Mouse (Mus musculus): ENCODE data around the gene Ube2s. TPM values are rescaled to one million over a fixed set of nuclear protein-coding genes. Genes with fewer than 3 reads are reported as not detected.

Gene Ube2s
- total RNA-seq, 2 experiments from 2014 or later: 97.4 to 167 TPM

Other genes starting within 250 kb of the Ube2s start
Only the 30 nearest of the 32 such genes appear.
- 0.96 TPM in 1 of 2 replicates, not detected in the other for gene Ptprh, start 208.5 kb downstream of the Ube2s start, total RNA-seq (2015; ENCODE audit: low replicate concordance)
- gene Ptprh, start 208.5 kb downstream of the Ube2s start, total RNA-seq (2017; ENCODE audit: low replicate concordance): 1.4 and 1.7 TPM in 2 replicates
- gene Tmem86b, start 181.2 kb downstream of the Ube2s start, total RNA-seq (2015; ENCODE audit: low replicate concordance): 37.3 and 72.3 TPM in 2 replicates
- gene Tmem86b, start 181.2 kb downstream of the Ube2s start, total RNA-seq (2017; ENCODE audit: low replicate concordance): 53.4 and 88.6 TPM in 2 replicates
- 31.6 and 45.3 TPM in 2 replicates for gene Ppp6r1, start 153.6 kb downstream of the Ube2s start, total RNA-seq (2015; ENCODE audit: low replicate concordance)
- gene Ppp6r1, start 153.6 kb downstream of the Ube2s start, total RNA-seq (2017; ENCODE audit: low replicate concordance): 37.3 and 47.0 TPM in 2 replicates
- gene Hspbp1, start 127.5 kb downstream of the Ube2s start, total RNA-seq (2015; ENCODE audit: low replicate concordance): 5.0 and 8.3 TPM in 2 replicates
- gene Hspbp1, start 127.5 kb downstream of the Ube2s start, total RNA-seq (2017; ENCODE audit: low replicate concordance): 3.1 and 9.1 TPM in 2 replicates
- gene Brsk1, start 122.0 kb downstream of the Ube2s start, total RNA-seq (2015; ENCODE audit: low replicate concordance): not detected in 2 replicates
- gene Brsk1, start 122.0 kb downstream of the Ube2s start, total RNA-seq (2017; ENCODE audit: low replicate concordance): not detected in 2 replicates
- gene Tmem150b, start 87.3 kb downstream of the Ube2s start, total RNA-seq (2015; ENCODE audit: low replicate concordance): 1.7 and 6.7 TPM in 2 replicates
- 2.1 and 2.7 TPM in 2 replicates for gene Tmem150b, start 87.3 kb downstream of the Ube2s start, total RNA-seq (2017; ENCODE audit: low replicate concordance)
- gene Kmt5c, start 72.5 kb downstream of the Ube2s start, total RNA-seq (2015; ENCODE audit: low replicate concordance): 11.3 and 15.9 TPM in 2 replicates
- 32.0 and 42.2 TPM in 2 replicates for gene Kmt5c, start 72.5 kb downstream of the Ube2s start, total RNA-seq (2017; ENCODE audit: low replicate concordance)
- gene Cox6b2, start 59.5 kb downstream of the Ube2s start, total RNA-seq (2015; ENCODE audit: low replicate concordance): 33.2 and 44.4 TPM in 2 replicates
- gene Cox6b2, start 59.5 kb downstream of the Ube2s start, total RNA-seq (2017; ENCODE audit: low replicate concordance): 18.8 and 22.3 TPM in 2 replicates
- gene Fam71e2, start 41.3 kb downstream of the Ube2s start, total RNA-seq (2015; ENCODE audit: low replicate concordance): not detected in 2 replicates
- gene Fam71e2, start 41.3 kb downstream of the Ube2s start, total RNA-seq (2017; ENCODE audit: low replicate concordance): not detected in 2 replicates
- gene Il11, start 29.7 kb downstream of the Ube2s start, total RNA-seq (2015; ENCODE audit: low replicate concordance): not detected in 2 replicates
- not detected in 2 replicates for gene Il11, start 29.7 kb downstream of the Ube2s start, total RNA-seq (2017; ENCODE audit: low replicate concordance)
- not detected in 2 replicates for gene Tmem190, start 29.7 kb downstream of the Ube2s start, total RNA-seq (2015; ENCODE audit: low replicate concordance)
- not detected in 2 replicates for gene Tmem190, start 29.7 kb downstream of the Ube2s start, total RNA-seq (2017; ENCODE audit: low replicate concordance)
- 4.0 and 7.5 TPM in 2 replicates for gene Tmem238, start 22.9 kb downstream of the Ube2s start, total RNA-seq (2015; ENCODE audit: low replicate concordance)
- gene Tmem238, start 22.9 kb downstream of the Ube2s start, total RNA-seq (2017; ENCODE audit: low replicate concordance): 0.17 and 1.1 TPM in 2 replicates
- 304 and 336 TPM in 2 replicates for gene Rpl28, start 19.7 kb downstream of the Ube2s start, total RNA-seq (2015; ENCODE audit: low replicate concordance)
- 65.4 and 203 TPM in 2 replicates for gene Rpl28, start 19.7 kb downstream of the Ube2s start, total RNA-seq (2017; ENCODE audit: low replicate concordance)
- gene Shisa7, start 32.1 kb upstream of the Ube2s start, total RNA-seq (2015; ENCODE audit: low replicate concordance): not detected in 2 replicates
- not detected in 2 replicates for gene Shisa7, start 32.1 kb upstream of the Ube2s start, total RNA-seq (2017; ENCODE audit: low replicate concordance)
- 2.3 and 3.3 TPM in 2 replicates for gene Isoc2b, start 57.7 kb upstream of the Ube2s start, total RNA-seq (2015; ENCODE audit: low replicate concordance)
- 5.1 and 13.9 TPM in 2 replicates for gene Isoc2b, start 57.7 kb upstream of the Ube2s start, total RNA-seq (2017; ENCODE audit: low replicate concordance)
- not detected in 2 replicates for gene Isoc2a, start 64.6 kb upstream of the Ube2s start, total RNA-seq (2015; ENCODE audit: low replicate concordance)
- 2.4 and 3.2 TPM in 2 replicates for gene Isoc2a, start 64.6 kb upstream of the Ube2s start, total RNA-seq (2017; ENCODE audit: low replicate concordance)
- not detected in 2 replicates for gene Gm36210, start 93.9 kb upstream of the Ube2s start, total RNA-seq (2015; ENCODE audit: low replicate concordance)
- gene Gm36210, start 93.9 kb upstream of the Ube2s start, total RNA-seq (2017; ENCODE audit: low replicate concordance): not detected in 2 replicates
- 1.7 and 2.3 TPM in 2 replicates for gene Zfp628, start 102.6 kb upstream of the Ube2s start, total RNA-seq (2015; ENCODE audit: low replicate concordance)
- gene Zfp628, start 102.6 kb upstream of the Ube2s start, total RNA-seq (2017; ENCODE audit: low replicate concordance): 1.5 and 2.0 TPM in 2 replicates
- 1.7 TPM in 1 of 2 replicates, not detected in the other for gene Nat14, start 109.4 kb upstream of the Ube2s start, total RNA-seq (2015; ENCODE audit: low replicate concordance)
- 2.5 TPM in 1 of 2 replicates, not detected in the other for gene Nat14, start 109.4 kb upstream of the Ube2s start, total RNA-seq (2017; ENCODE audit: low replicate concordance)
- gene Ssc5d, start 113.2 kb upstream of the Ube2s start, total RNA-seq (2015; ENCODE audit: low replicate concordance): not detected in 2 replicates
- 0.28 TPM in 1 of 2 replicates, not detected in the other for gene Ssc5d, start 113.2 kb upstream of the Ube2s start, total RNA-seq (2017; ENCODE audit: low replicate concordance)
- not detected in 2 replicates for gene Sbk2, start 151.8 kb upstream of the Ube2s start, total RNA-seq (2015; ENCODE audit: low replicate concordance)
- gene Sbk2, start 151.8 kb upstream of the Ube2s start, total RNA-seq (2017; ENCODE audit: low replicate concordance): not detected in 2 replicates
- not detected in 2 replicates for gene Sbk3, start 158.6 kb upstream of the Ube2s start, total RNA-seq (2015; ENCODE audit: low replicate concordance)
- not detected in 2 replicates for gene Sbk3, start 158.6 kb upstream of the Ube2s start, total RNA-seq (2017; ENCODE audit: low replicate concordance)
- 1.3 TPM in 1 of 2 replicates, not detected in the other for gene Zfp579, start 183.6 kb upstream of the Ube2s start, total RNA-seq (2015; ENCODE audit: low replicate concordance)
- gene Zfp579, start 183.6 kb upstream of the Ube2s start, total RNA-seq (2017; ENCODE audit: low replicate concordance): 0.84 and 1.4 TPM in 2 replicates
- 4.6 and 10.2 TPM in 2 replicates for gene Zfp524, start 201.8 kb upstream of the Ube2s start, total RNA-seq (2015; ENCODE audit: low replicate concordance)
- 4.6 and 7.8 TPM in 2 replicates for gene Zfp524, start 201.8 kb upstream of the Ube2s start, total RNA-seq (2017; ENCODE audit: low replicate concordance)
- gene Fiz1, start 202.1 kb upstream of the Ube2s start, total RNA-seq (2015; ENCODE audit: low replicate concordance): 6.7 and 9.2 TPM in 2 replicates
- 2.6 and 4.2 TPM in 2 replicates for gene Fiz1, start 202.1 kb upstream of the Ube2s start, total RNA-seq (2017; ENCODE audit: low replicate concordance)
- gene Gm44973, start 202.9 kb upstream of the Ube2s start, total RNA-seq (2015; ENCODE audit: low replicate concordance): not detected in 2 replicates
- not detected in 2 replicates for gene Gm44973, start 202.9 kb upstream of the Ube2s start, total RNA-seq (2017; ENCODE audit: low replicate concordance)
- gene Zfp865, start 207.8 kb upstream of the Ube2s start, total RNA-seq (2015; ENCODE audit: low replicate concordance): 2.3 and 3.1 TPM in 2 replicates
- 1.7 and 2.2 TPM in 2 replicates for gene Zfp865, start 207.8 kb upstream of the Ube2s start, total RNA-seq (2017; ENCODE audit: low replicate concordance)
- not detected in 2 replicates for gene Ccdc106, start 208.0 kb upstream of the Ube2s start, total RNA-seq (2015; ENCODE audit: low replicate concordance)
- not detected in 2 replicates for gene Ccdc106, start 208.0 kb upstream of the Ube2s start, total RNA-seq (2017; ENCODE audit: low replicate concordance)
- gene 4632433K11Rik, start 221.5 kb upstream of the Ube2s start, total RNA-seq (2015; ENCODE audit: low replicate concordance): not detected in 2 replicates
- 0.60 TPM in 1 of 2 replicates, not detected in the other for gene 4632433K11Rik, start 221.5 kb upstream of the Ube2s start, total RNA-seq (2017; ENCODE audit: low replicate concordance)
- gene Zfp784, start 225.9 kb upstream of the Ube2s start, total RNA-seq (2015; ENCODE audit: low replicate concordance): not detected in 2 replicates
- gene Zfp784, start 225.9 kb upstream of the Ube2s start, total RNA-seq (2017; ENCODE audit: low replicate concordance): 0.84 TPM in 1 of 2 replicates, not detected in the other

Data from erythroblast, adult 5-6 weeks (primary cell).